Mouse (Mus musculus) kidney, postnatal 10 days (tissue): ENCODE measurements at regions not wholly inside any gene's neighbourhood (a gene's known extent, or its start where the extent isn't known, plus 50 kb on each side); places are given as distances from the start of the nearest gene placed in this dataset.

Experiments used
- DNase-seq: peaks from one replicate; pipeline ENCODE4 v3.0.0; 2021; ENCODE audit warnings: mixed read lengths

- peak; percentile 6 for DNase-seq
These were observed 1390.0 kb downstream of the Amy2a5 start for GRCm38 (mm10) chr3:111868620-111869019.
